Mouse (Mus musculus) bone marrow macrophage, adult 2 months (primary cell): Measurements from ENCODE around the gene Nudt17. TPM values are rescaled to one million over a fixed set of nuclear protein-coding genes. Genes with fewer than 3 reads are reported as not detected.
A peak's percentile ranks its signal among the peaks of the same experiment; 100 is the strongest.

Source experiments
- H3K27ac ChIP-seq: 2 replicates; pipeline ENCODE4 v1.5.1; 2012; ENCODE audit warnings: low read depth, low read length; ENCODE audit not compliant: insufficient read depth
- H3K4me1 ChIP-seq: 2 replicates; pipeline ENCODE4 v1.6.1; 2012; ENCODE audit warnings: low read length; ENCODE audit not compliant: control insufficient read depth, insufficient read depth
- H3K4me3 ChIP-seq: 2 replicates; pipeline ENCODE4 v1.5.1; 2012; ENCODE audit warnings: mild to moderate bottlenecking, low read length, moderate library complexity; ENCODE audit not compliant: insufficient read depth
- CTCF ChIP-seq: IDR thresholded peaks from 2 replicates; pipeline ENCODE4 v1.5.1; 2012; ENCODE audit warnings: low read depth, mild to moderate bottlenecking, low read length, moderate library complexity
- POLR2A ChIP-seq: IDR thresholded peaks from 2 replicates; pipeline ENCODE4 v1.6.1; 2012; ENCODE audit warnings: mild to moderate bottlenecking, low read depth, low read length, borderline replicate concordance
- polyA plus RNA-seq: library from polyadenylated mRNA; stranded (reverse); fragments of >200 nt; gene quantifications from 2 replicates; pipeline ENCODE4 v1.2.4, GENCODE M21; 2012; ENCODE audit not compliant: missing spikeins, insufficient read depth, insufficient read length

Gene Nudt17
- polyA plus RNA-seq, 1 experiment = not detected

DNA sequence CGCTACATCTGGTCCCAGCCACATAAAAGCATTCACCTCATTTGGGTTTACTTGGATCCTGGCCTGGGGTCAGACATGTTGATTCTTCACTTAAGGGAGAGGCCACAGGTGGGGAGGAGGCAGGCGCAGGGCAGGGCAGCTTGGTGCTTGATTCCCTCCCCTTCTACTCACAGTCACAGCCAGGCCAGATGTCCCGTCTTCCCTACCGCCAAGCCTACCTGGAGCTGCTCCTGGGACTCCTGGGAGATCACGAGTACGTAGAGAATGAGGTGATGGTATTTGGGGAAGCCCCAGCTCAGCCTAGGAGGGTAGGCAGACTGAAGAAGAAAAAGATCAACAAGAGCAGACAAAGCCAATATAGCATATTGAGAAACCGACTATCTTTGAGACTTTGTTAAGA is 1.4 kb downstream of the Nudt17 start:
- TF ChIP-seq CTCF (no peak), POLR2A (no peak)
- Histone ChIP-seq H3K4me3 (no peak overlapping the region), H3K27ac (no peak overlapping the region), H3K4me1 (peaks cover 2% of the 10 kb centered on the region; the same call in 1 of the 2 replicates)

DNA sequence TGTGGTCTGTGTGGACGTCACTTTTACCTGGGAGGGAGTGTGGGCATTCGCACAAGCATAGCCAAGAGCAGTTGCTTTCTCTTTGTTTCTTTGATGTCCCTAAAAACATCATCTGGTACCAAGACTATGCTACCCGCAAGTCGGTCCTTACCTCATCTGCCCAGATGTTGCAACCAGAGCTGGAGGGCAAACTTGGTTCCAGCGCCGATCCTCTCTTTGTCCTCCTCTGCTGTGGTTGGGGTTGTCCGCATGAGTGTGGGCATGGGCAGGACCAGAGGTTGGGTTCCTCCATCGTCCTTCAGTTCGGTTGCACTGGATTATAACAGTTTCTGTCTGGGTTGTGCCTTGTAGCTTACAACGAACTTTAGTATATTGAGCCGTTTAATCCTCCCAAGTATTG is 2.1 kb downstream of the Nudt17 start:
- Histone ChIP-seq H3K27ac (no peak overlapping the region), H3K4me1 (peaks cover 2% of the 10 kb centered on the region; the same call in 1 of the 2 replicates), H3K4me3 (no peak overlapping the region)
- TF ChIP-seq POLR2A (no peak), CTCF (no peak)

DNA sequence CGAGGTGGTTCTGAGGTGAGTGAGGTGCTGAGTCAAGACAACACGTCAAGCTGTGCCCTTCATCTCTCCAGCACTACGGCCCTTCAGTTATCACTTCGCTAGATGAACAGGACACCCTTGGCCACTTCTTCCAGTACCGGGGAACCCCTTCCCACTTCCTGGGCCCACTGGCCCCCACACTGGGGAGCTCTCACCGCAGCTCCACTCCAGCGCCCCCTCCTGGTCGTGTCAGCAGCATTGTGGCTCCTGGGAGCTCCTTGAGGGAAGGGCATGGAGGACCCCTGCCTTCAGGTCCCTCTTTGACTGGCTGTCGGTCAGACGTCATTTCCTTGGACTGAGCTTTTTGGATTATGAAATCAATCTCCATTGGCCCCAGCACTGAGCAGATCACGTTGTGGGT is 3.6 kb downstream of the Nudt17 start:
- Histone ChIP-seq H3K27ac (no peak overlapping the region), H3K4me1 (peaks cover 2% of the 10 kb centered on the region; the same call in 1 of the 2 replicates), H3K4me3 (no peak overlapping the region)
- no peak for TF ChIP-seq POLR2A
- TF ChIP-seq CTCF = peak; percentile 60

DNA sequence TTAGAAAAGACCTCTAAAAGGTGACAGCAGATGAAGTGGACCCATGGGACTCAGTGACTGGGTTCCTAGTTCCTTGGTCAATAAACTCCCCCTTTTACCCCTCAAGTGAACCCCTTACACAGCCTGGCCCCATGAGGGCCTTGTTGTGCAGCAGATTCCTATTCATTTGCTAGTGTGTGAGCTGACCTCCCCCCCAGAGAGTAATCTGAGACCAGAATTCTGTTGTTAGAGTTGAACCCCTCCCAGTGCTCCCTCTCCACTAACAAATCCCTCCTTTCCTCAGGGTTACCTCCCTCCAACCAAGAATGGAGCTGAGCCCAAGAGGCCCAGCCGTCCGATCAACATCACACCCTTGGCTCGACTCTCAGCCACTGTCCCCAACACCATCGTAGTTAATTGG is 7.4 kb downstream of the Nudt17 start:
- H3K4me1 ChIP-seq = peaks cover 2% of the 10 kb centered on the region

GRCm38 (mm10) chr3:96700376-96700775 is 8.0 kb downstream of the Nudt17 start:
- no peak overlapping the region for H3K27ac ChIP-seq
- H3K4me3 ChIP-seq = no peak overlapping the region
- H3K4me1 ChIP-seq = peaks cover 9% of the 10 kb centered on the region
- TF ChIP-seq POLR2A (no peak), CTCF (no peak)

More for the DNA sequence above, 7.4 kb downstream of the Nudt17 start:
- TF ChIP-seq CTCF (no peak), POLR2A (no peak)
- Histone ChIP-seq H3K27ac (no peak overlapping the region), H3K4me3 (no peak overlapping the region)

- Histone ChIP-seq H3K4me3 (no peak overlapping the region), H3K27ac (no peak overlapping the region), H3K4me1 (peaks cover 15% of the 10 kb centered on the region)
- TF ChIP-seq POLR2A (no peak), CTCF (no peak)
Observed at GRCm38 (mm10) chr3:96698993-96699690, 9.2 kb downstream of the Nudt17 start.

DNA sequence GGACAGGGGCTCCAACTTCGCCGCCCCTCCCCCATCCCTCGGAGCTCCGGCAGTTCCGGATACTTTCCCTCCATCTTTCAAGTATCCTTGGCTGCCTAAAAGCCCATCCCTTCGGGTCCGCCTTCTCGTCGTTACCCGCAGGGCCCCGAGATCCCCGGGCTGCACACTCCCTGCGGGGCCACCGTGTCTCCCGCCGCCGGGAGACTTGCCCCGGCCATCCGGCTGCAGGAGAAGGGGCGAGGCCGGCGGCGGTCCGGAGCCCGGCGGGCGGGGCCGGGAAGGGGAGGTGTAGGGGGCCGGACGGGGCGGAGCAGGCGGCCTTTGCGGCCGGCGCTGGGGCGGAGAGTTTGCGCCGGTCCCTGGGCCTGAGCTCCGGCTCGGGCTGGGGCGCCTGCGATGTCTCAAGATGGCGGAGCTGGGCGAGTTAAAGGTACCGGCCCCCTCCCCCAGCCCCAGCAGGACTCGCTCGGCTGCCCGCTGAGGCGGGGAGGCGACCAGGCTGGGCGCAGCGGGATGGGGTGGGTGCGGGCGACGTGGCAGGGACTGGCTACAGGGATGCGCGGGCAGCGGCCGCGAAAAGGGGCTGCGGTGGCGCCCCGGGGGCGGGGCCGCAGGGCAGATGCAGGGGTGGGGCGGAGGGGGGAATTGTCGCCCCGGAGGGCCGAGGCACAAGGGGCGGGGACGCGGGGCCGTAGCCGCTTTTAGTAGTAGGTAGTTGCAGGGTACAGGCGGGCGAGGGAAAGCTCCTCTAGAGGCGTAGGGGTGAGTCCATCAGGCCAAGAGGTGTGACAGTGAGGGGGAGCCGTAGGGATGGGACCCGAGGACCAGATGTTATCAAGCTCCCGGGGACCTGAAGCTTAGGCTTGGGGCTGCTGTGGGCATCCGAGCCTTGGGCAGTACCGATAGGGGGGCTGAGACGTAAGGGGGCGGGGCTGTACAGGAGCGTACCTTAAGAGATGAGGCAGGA is 11.3 kb downstream of the Nudt17 start:
- TF ChIP-seq CTCF (no peak), POLR2A (no peak)
- peak overlapping the region; percentile 93 for H3K4me3 ChIP-seq
- H3K27ac ChIP-seq = peak overlapping the region; percentile 53
- H3K4me1 ChIP-seq = peaks cover 15% of the 10 kb centered on the region

DNA sequence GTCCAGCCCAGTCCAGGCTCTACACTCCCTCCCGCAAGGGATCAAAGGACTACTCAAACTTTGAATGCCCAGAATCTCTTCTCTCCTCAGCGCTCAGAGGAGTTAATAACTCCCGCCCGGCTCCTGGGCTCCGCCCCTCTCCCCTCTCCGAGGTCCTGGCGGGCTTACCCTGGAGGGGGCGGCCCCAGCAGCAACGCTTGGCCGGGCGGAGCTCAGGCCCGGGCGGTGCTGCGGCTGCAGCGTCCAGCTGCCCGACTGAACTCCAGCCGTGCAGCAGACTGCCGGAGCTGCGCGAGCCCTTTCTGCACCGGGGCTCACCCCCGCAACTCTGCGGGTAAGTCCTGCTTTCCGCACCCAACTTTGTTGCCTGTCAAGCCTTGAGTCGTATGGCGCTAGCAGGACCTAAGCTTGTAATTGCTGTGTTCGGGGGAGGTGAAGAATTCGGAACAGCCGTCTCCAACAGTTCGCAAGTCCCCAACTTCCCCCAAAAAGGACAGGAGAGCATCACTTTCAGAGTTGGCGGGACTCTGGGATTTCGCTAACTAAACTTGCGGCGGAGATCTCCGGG is 12.1 kb downstream of the Nudt17 start, which contains the start of gene Pias3:
Gene Pias3 (plus strand): TSS at position 187 of the 568 bp plus-strand sequence.
- H3K27ac ChIP-seq = peak within 1 kb of the TSS; percentile 53
- no peak for TF ChIP-seq CTCF
- TF ChIP-seq POLR2A = no peak
- H3K4me3 ChIP-seq = peak within 1 kb of the TSS; percentile 93
- peaks cover 15% of the 10 kb centered on the region for H3K4me1 ChIP-seq

DNA sequence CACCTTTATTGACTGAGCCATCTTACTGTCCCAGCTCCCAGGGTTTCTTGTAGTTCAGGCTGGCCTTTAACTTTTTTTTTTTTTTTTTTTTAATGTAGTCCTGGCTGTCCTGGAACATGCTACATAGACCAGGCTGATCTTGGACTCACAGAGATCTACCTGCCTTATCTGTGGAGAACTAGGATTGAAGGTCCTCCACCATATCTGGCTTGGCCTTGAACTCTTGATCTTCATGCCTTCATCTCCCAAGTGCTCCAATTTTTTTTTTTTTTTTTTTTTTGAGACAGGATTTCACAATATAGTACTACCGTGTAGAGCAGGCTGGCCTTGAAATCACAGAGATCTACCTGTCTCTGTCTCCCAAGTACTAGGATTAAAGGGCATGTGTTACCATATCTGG is 14.8 kb downstream of the Nudt17 start:
- no peak overlapping the region for H3K27ac ChIP-seq
- H3K4me1 ChIP-seq = peaks cover 21% of the 10 kb centered on the region
- H3K4me3 ChIP-seq = no peak overlapping the region
- no peak for TF ChIP-seq POLR2A
- TF ChIP-seq CTCF = no peak

- Histone ChIP-seq H3K4me1 (peaks cover 20% of the 10 kb centered on the region), H3K4me3 (no peak overlapping the region), H3K27ac (no peak overlapping the region)
- TF ChIP-seq CTCF = no peak
- TF ChIP-seq POLR2A = no peak
Observed at GRCm38 (mm10) chr3:96692506-96692905, 15.9 kb downstream of the Nudt17 start.
